Mouse (Mus musculus) limb, embryonic 14.5 days (tissue): ENCODE measurements around the gene Vps37c. TPM values are rescaled to one million over a fixed set of nuclear protein-coding genes. Genes with fewer than 3 reads are reported as not detected.

Source experiments
- ATAC-seq: fragments of 200-750 bp; cut with Nextera tagmentation; 2 replicates; pipeline ENCODE4 v1.8.0; 2017; ENCODE audit warnings: low read depth, moderate number of reproducible peaks, moderate TSS enrichment; ENCODE audit not compliant: low FRiP score
- DNase-seq: peaks from one replicate; pipeline ENCODE4 v3.0.0-alpha.2; 2015; ENCODE audit warnings: low spot score
- H3K27ac ChIP-seq: fragments of 300-500 bp; sonication (generic); replicated peaks from 2 replicates; pipeline ENCODE4 v1.5.1; 2014; ENCODE audit warnings: low read depth, mild to moderate bottlenecking, low read length, moderate library complexity, mixed read lengths
- H3K27me3 ChIP-seq: fragments of 300-500 bp; sonication (generic); 2 replicates; pipeline ENCODE4 v1.6.1; 2014; ENCODE audit warnings: low read length, mixed read lengths; ENCODE audit not compliant: control insufficient read depth, insufficient read depth
- H3K36me3 ChIP-seq: fragments of 300-500 bp; sonication (generic); 2 replicates; pipeline ENCODE4 v1.6.1; 2014; ENCODE audit warnings: mild to moderate bottlenecking, low read length, moderate library complexity, mixed read lengths; ENCODE audit not compliant: control insufficient read depth, insufficient read depth
- H3K4me1 ChIP-seq: fragments of 300-500 bp; sonication (generic); 2 replicates; pipeline ENCODE4 v1.6.1; 2014; ENCODE audit warnings: antibody characterized with exemption, low read length, mixed read lengths; ENCODE audit not compliant: control insufficient read depth, insufficient read depth
- H3K4me2 ChIP-seq: fragments of 300-500 bp; sonication (generic); replicated peaks from 2 replicates; pipeline ENCODE4 v1.6.1; 2014; ENCODE audit warnings: low read depth, mild to moderate bottlenecking, low read length, moderate library complexity; ENCODE audit not compliant: severe bottlenecking
- H3K4me3 ChIP-seq: fragments of 300-500 bp; sonication (generic); replicated peaks from 2 replicates; pipeline ENCODE4 v1.5.1; 2014; ENCODE audit warnings: low read length
- H3K9ac ChIP-seq: fragments of 300-500 bp; sonication (generic); 2 replicates; pipeline ENCODE4 v1.6.1; 2014; ENCODE audit warnings: mild to moderate bottlenecking, low read depth, low read length, moderate library complexity; ENCODE audit not compliant: severe bottlenecking
- H3K9me3 ChIP-seq: fragments of 300-500 bp; sonication (generic); 2 replicates; pipeline ENCODE4 v1.6.1; 2016; ENCODE audit warnings: low read length; ENCODE audit not compliant: control insufficient read depth
- POLR2A ChIP-seq: fragments of 200-500 bp; IDR thresholded peaks from 2 replicates; pipeline ENCODE4 v1.8.0; 2012; ENCODE audit warnings: inconsistent platforms, mild to moderate bottlenecking, moderate library complexity, borderline replicate concordance; ENCODE audit not compliant: insufficient read depth, insufficient read length; ENCODE audit errors: extremely low read depth
- WGBS: fragments of 180-500 bp; shearing (Covaris S2); extraction: QIAGEN DNeasy Blood & Tissue Kit; methylation state at CpG from one replicate; pipeline ENCODE4 v1.1.7; 2014; 5-methylcytosine and 5-hydroxymethylcytosine counted together
- polyA plus RNA-seq, 2 experiments: library from polyadenylated mRNA; depleted of rRNA in 1 of 2; stranded (reverse) in 1 of 2; unstranded in 1 of 2; fragments of >200 nt; fragmentation: Nextera tagmentation in 1 of 2; extraction: Ambion mirVana in 1 of 2; gene quantifications; 2 replicates each; pipeline versions ENCODE4 v1.2.1 to v1.2.3; 2012 to 2014

Vps37c gene
- polyA plus RNA-seq, 2 experiments, result 30.2 to 42.6 TPM

DNA sequence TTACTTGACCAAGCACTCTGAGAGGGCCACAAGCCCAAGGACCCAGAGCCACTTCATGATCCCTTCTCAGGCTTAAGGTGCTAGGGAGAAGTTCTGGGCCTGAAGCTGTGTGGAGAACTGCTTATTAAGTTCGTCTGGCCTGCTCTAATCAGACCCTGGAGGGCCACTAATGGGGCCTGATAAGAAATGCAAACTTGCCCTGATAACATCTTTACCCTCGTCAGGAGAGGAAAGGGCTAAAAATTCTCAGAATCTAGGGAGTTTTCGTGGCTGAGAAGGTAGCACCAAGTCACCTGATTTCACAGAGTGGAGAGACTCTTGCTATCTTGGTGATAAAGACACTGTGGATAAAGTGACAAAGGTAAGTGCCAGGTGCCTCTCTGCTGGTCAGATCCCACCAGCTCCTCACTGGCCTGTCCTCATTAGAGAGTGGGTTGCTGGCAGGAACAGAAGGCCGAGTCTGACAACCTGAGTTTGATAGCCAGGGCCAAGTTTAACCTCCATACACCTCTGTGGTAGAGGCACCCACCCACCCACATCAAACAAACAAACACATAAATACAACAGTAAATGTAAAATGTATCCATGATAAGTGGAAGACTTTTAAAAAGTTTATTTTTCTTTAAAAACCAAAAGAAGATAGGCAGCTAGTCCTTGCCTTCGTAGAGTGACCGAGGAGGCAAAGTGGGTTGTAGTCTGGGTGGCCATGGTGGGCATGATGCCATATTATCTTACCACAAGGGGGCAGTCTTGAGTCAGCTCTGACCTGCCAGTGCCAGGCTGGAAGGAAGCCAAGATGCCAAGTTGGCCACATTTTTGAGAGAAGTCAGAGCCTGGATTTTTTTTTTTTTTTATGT is 10.4 kb upstream of the Vps37c start, which contains the start of gene Pga5:
Gene Pga5 (minus strand): TSS at position 157 of the 857 bp plus-strand sequence.
- no peak within 1 kb of the TSS for H3K4me3 ChIP-seq
- TF ChIP-seq POLR2A, result no peak
- H3K27me3 ChIP-seq, result no peaks in the 10 kb centered on the region
- H3K27ac ChIP-seq, result no peak within 1 kb of the TSS
- no peak for ATAC-seq
- 35% methylated on average over 6 of the region's 6 CpGs for WGBS
- H3K36me3 ChIP-seq, result no peaks in the 10 kb centered on the region
- no peak within 1 kb of the TSS for H3K4me2 ChIP-seq
- no peaks in the 10 kb centered on the region for H3K9me3 ChIP-seq
- DNase-seq, result peak; percentile 81
- H3K9ac ChIP-seq, result no peak within 1 kb of the TSS
- H3K4me1 ChIP-seq, result 0 out of 2 replicates have a peak, but pooled peaks cover 3% of the 10 kb centered on the region

DNA sequence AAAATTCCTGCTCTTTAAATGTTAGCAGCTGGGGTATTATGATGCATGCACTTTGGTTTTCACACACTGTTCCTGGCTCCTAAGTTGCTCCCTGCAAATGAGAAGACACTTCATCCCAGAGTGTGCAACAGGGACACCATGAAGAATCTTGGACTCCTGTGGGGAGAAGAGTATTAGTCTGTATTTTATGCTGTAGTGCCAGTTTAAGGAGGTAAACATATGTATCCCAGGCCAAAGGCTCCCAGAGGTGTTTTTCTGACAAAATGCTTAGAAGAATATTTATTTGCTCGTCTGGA is 9.8 kb upstream of the Vps37c start:
- WGBS, result 83% methylated on average over 1 of the region's 1 CpGs
- TF ChIP-seq POLR2A, result no peak
- H3K27ac ChIP-seq, result no peak overlapping the region

DNA sequence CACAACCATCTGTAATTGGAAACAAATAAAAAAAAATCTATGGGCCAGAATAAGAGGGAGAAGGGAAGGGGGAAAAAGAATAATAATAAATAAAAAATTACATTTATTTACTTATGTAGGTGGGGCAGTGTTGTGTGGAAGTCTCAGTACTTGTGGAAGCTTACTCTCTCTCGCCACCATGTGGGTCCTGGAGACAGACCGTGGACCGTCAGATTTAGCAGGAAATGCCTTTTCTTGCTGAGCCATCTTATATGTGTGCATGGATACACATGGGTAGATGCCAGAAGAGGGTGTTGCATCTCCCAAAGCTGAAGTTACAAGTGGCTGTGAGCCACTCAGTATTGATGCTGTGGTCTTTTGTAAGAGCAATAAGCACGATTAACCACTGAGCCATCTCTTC is 7.0 kb upstream of the Vps37c start:
- H3K27ac ChIP-seq, result no peak overlapping the region
- no peak overlapping the region for H3K4me2 ChIP-seq
- H3K9me3 ChIP-seq, result no peaks in the 10 kb centered on the region
- no peak overlapping the region for H3K9ac ChIP-seq
- DNase-seq (no peak), ATAC-seq (no peak)
- H3K27me3 ChIP-seq, result no peaks in the 10 kb centered on the region
- 55% methylated on average over 4 of the region's 4 CpGs for WGBS
- 0 out of 2 replicates have a peak, but pooled peaks cover 3% of the 10 kb centered on the region for H3K4me1 ChIP-seq
- no peak for TF ChIP-seq POLR2A
- no peak overlapping the region for H3K4me3 ChIP-seq
- H3K36me3 ChIP-seq, result no peaks in the 10 kb centered on the region

More for the DNA sequence above, 9.8 kb upstream of the Vps37c start:
- no peak for ATAC-seq
- no peak for DNase-seq
- H3K27me3 ChIP-seq, result no peaks in the 10 kb centered on the region
- no peak overlapping the region for H3K9ac ChIP-seq
- no peak overlapping the region for H3K4me3 ChIP-seq
- H3K36me3 ChIP-seq, result no peaks in the 10 kb centered on the region
- H3K4me1 ChIP-seq, result 0 out of 2 replicates have a peak, but pooled peaks cover 3% of the 10 kb centered on the region
- H3K9me3 ChIP-seq, result no peaks in the 10 kb centered on the region
- no peak overlapping the region for H3K4me2 ChIP-seq

DNA sequence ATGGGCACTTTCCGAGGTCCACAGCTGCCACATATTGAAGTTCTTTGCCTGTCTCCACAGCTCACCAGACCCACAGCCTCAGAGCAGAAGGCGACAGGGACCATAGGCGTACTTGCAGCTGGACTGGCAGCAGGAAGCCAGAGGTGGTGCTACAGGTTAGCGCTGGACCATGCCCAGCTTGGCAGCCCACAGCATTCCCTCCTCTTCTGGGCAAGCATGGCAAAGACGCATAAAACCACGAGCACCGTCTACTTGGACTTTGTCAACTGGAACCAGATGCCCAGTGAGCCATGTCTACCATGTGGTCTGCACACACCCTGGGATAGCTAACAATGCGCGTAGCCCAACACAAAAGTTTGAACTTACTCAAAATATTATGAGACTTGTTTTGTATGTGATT is 3.5 kb upstream of the Vps37c start:
- Histone ChIP-seq H3K27ac (no peak overlapping the region), H3K4me1 (peaks cover 15% of the 10 kb centered on the region; the same call in 1 of the 2 replicates), H3K4me2 (no peak overlapping the region), H3K27me3 (no peaks in the 10 kb centered on the region), H3K4me3 (no peak overlapping the region), H3K9ac (no peak overlapping the region), H3K9me3 (no peaks in the 10 kb centered on the region), H3K36me3 (no peaks in the 10 kb centered on the region)
- no peak for TF ChIP-seq POLR2A
- WGBS, result 81% methylated on average over 9 of the region's 9 CpGs
- no peak for ATAC-seq
- no peak for DNase-seq

DNA sequence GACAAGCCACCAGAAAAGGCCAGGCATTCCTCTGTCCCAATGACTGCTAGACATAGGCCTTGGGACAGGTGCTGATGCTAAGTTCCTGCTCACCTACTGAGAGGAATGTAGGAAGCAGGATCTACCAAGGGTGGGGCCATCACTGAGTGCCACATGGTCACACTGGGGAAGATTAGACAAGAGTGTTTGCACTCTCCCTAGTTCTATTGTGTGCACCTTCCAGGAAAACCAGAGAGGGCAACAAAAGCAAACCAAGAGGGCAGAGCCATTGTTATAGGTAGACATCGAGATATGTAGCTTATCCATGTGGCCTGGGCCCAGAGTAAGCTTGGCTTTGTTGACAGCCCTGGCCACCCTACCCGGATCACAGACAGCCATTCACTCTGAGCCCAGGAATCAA is 2.8 kb upstream of the Vps37c start:
- Histone ChIP-seq H3K27me3 (no peaks in the 10 kb centered on the region), H3K36me3 (no peaks in the 10 kb centered on the region), H3K4me1 (peaks cover 19% of the 10 kb centered on the region; the same call in 1 of the 2 replicates), H3K9me3 (no peaks in the 10 kb centered on the region), H3K27ac (no peak overlapping the region), H3K4me2 (no peak overlapping the region), H3K9ac (no peak overlapping the region), H3K4me3 (no peak overlapping the region)
- ATAC-seq (no peak), DNase-seq (no peak)
- 79% methylated on average over 2 of the region's 2 CpGs for WGBS
- no peak for TF ChIP-seq POLR2A
